ENCODE assay signal across 12 mouse cellular contexts in genomic region chr7:18963294-18963843, GRCm38 (mm10). TPM values are rescaled to one million over a fixed set of nuclear protein-coding genes. Genes with fewer than 3 reads are reported as not detected.
DNase-seq lines count a peak whose midpoint lies in the region; ATAC-seq and TF ChIP-seq lines count a peak whose summit lies in the region.
"Had no signal": no experiment of that assay in that cellular context is flagged by ENCODE, and none has a peak within 500 bp of the region (broad histone marks: within the 10 kb centered on the region; RNA-seq: fewer than 3 reads in every experiment).

No protein-coding gene starts in this region.

- H3K4me2 ChIP-seq in kidney, embryonic 16.5 days (replicated peaks; ENCODE audit: low read depth, low read length), result peak overlapping the region; percentile 44
- H3K4me2 ChIP-seq in embryonic facial prominence, embryonic 13.5 days, result peak overlapping the region; percentile 34; the same call in 1 of the 2 replicates
- peak overlapping the region; percentile 51 for H3K4me2 ChIP-seq in hindbrain, embryonic 12.5 days (replicated peaks)
- H3K4me2 ChIP-seq in midbrain, embryonic 16.5 days (ENCODE audit: low read length), result peak overlapping the region; percentile 44; the same call in 1 of the 2 replicates

- 2% methylated on average over 19 of the region's 19 CpGs for WGBS in kidney, embryonic 16.5 days
- WGBS in kidney, adult 2 months, result 10% methylated on average over 19 of the region's 19 CpGs
- WGBS in embryonic facial prominence, embryonic 13.5 days, result under 1% methylated on average over 19 of the region's 19 CpGs
- WGBS in hindbrain, embryonic 12.5 days, result 2% methylated on average over 19 of the region's 19 CpGs
- 3% methylated on average over 19 of the region's 19 CpGs for WGBS in midbrain, embryonic 16.5 days

- peaks cover 80% of the 10 kb centered on the region for H3K27me3 ChIP-seq in kidney, embryonic 16.5 days (ENCODE audit: insufficient read depth, low read length)
- no peaks in the 10 kb centered on the region for H3K27me3 ChIP-seq in kidney, adult 2 months (replicated peaks; ENCODE audit: control insufficient read depth, insufficient read depth, low read length)
- H3K27me3 ChIP-seq in embryonic facial prominence, embryonic 13.5 days, result peaks cover 93% of the 10 kb centered on the region
- peaks cover 28% of the 10 kb centered on the region for H3K27me3 ChIP-seq in hindbrain, embryonic 12.5 days
- H3K27me3 ChIP-seq in midbrain, embryonic 16.5 days (ENCODE audit: control insufficient read depth, insufficient read depth, low read depth, low read length), result no peaks in the 10 kb centered on the region

- no peak for DNase-seq in kidney, adult 2 months
- DNase-seq in spleen, postnatal 4 days (ENCODE audit: low spot score in 2 of 2), result no peak
- DNase-seq: kidney, postnatal 36 days; liver, postnatal 0 days had no signal

- H3K27ac ChIP-seq in kidney, embryonic 16.5 days (ENCODE audit: low read length), result no peak overlapping the region
- no peak overlapping the region for H3K27ac ChIP-seq in kidney, adult 2 months (ENCODE audit: insufficient read depth, low read depth, low read length)
- H3K27ac ChIP-seq in embryonic facial prominence, embryonic 13.5 days, result no peak overlapping the region
- no peak overlapping the region for H3K27ac ChIP-seq in hindbrain, embryonic 12.5 days
- no peak overlapping the region for H3K27ac ChIP-seq in midbrain, embryonic 16.5 days (ENCODE audit: low read length)
- H3K27ac ChIP-seq: stomach, embryonic 15.5 days had no signal

- H3K4me3 ChIP-seq in kidney, embryonic 16.5 days (ENCODE audit: low read length), result no peak overlapping the region
- H3K4me3 ChIP-seq in kidney, adult 2 months (ENCODE audit: insufficient read depth, low read depth, low read length), result no peak overlapping the region
- no peak overlapping the region; the same call in 1 of the 2 replicates for H3K4me3 ChIP-seq in embryonic facial prominence, embryonic 13.5 days
- H3K4me3 ChIP-seq in hindbrain, embryonic 12.5 days, result peak overlapping the region; percentile 27
- no peak overlapping the region for H3K4me3 ChIP-seq in midbrain, embryonic 16.5 days (ENCODE audit: low read depth, low read length)

- H3K36me3 ChIP-seq in kidney, embryonic 16.5 days (ENCODE audit: insufficient read depth, low read length), result no peaks in the 10 kb centered on the region
- H3K36me3 ChIP-seq in kidney, adult 2 months (ENCODE audit: control insufficient read depth, insufficient read depth, low read length), result no peaks in the 10 kb centered on the region
- H3K36me3 ChIP-seq in embryonic facial prominence, embryonic 13.5 days, result no peaks in the 10 kb centered on the region
- no peaks in the 10 kb centered on the region for H3K36me3 ChIP-seq in hindbrain, embryonic 12.5 days
- H3K36me3 ChIP-seq in midbrain, embryonic 16.5 days (ENCODE audit: control insufficient read depth, insufficient read depth, low read length), result peaks cover 3% of the 10 kb centered on the region; the same call in 1 of the 2 replicates
- H3K36me3 ChIP-seq: stomach, embryonic 15.5 days had no signal

- H3K9ac ChIP-seq in kidney, embryonic 16.5 days (replicated peaks; ENCODE audit: low read length), result no peak overlapping the region
- no peak overlapping the region for H3K9ac ChIP-seq in embryonic facial prominence, embryonic 13.5 days
- no peak overlapping the region for H3K9ac ChIP-seq in hindbrain, embryonic 12.5 days
- H3K9ac ChIP-seq in midbrain, embryonic 16.5 days (ENCODE audit: low read depth, low read length), result no peak overlapping the region
- H3K9ac ChIP-seq: liver, postnatal 0 days; stomach, embryonic 15.5 days had no signal

- no peak for ATAC-seq in kidney, embryonic 16.5 days (ENCODE audit: low FRiP score, low TSS enrichment)
- no peak for ATAC-seq in embryonic facial prominence, embryonic 13.5 days (ENCODE audit: insufficient number of reproducible peaks, insufficient read depth, low FRiP score, low TSS enrichment, low read depth)
- 0 out of 2 replicates have a peak, but pooled peaks have one; percentile 3 for ATAC-seq in hindbrain, embryonic 12.5 days (ENCODE audit: low FRiP score)
- ATAC-seq in midbrain, embryonic 16.5 days, result no peak
- ATAC-seq in CD4-positive, CD25-positive, alpha-beta regulatory T cell, adult 4 months, result no peak
- ATAC-seq: activated CD4-positive, CD25-positive, alpha-beta regulatory T cell, adult 4 months; liver, postnatal 0 days had no signal

- TF ChIP-seq CTCF in kidney, adult 2 months (conservative IDR thresholded peaks at IDR 0.05; ENCODE audit: insufficient read depth, insufficient read length, low read depth, low read length), result no peak

- H3K4me1 ChIP-seq in kidney, embryonic 16.5 days (ENCODE audit: insufficient read depth, low read length), result peaks cover 21% of the 10 kb centered on the region
- H3K4me1 ChIP-seq in kidney, adult 2 months (ENCODE audit: control insufficient read depth, insufficient read depth, low read length), result no peaks in the 10 kb centered on the region
- peaks cover 14% of the 10 kb centered on the region for H3K4me1 ChIP-seq in embryonic facial prominence, embryonic 13.5 days
- H3K4me1 ChIP-seq in hindbrain, embryonic 12.5 days, result peaks cover 58% of the 10 kb centered on the region
- H3K4me1 ChIP-seq in midbrain, embryonic 16.5 days (ENCODE audit: control insufficient read depth, insufficient read depth, low read length), result peaks cover 23% of the 10 kb centered on the region

- no peak for TF ChIP-seq POLR2A in kidney, adult 2 months (IDR thresholded peaks at IDR 0.05; ENCODE audit: low read depth, low read length)

- no peaks in the 10 kb centered on the region for H3K9me3 ChIP-seq in kidney, embryonic 16.5 days (ENCODE audit: low read length)
- H3K9me3 ChIP-seq in embryonic facial prominence, embryonic 13.5 days, result no peaks in the 10 kb centered on the region
- no peaks in the 10 kb centered on the region for H3K9me3 ChIP-seq in hindbrain, embryonic 12.5 days (replicated peaks)
- H3K9me3 ChIP-seq in midbrain, embryonic 16.5 days (replicated peaks; ENCODE audit: control insufficient read depth, low read length, poor library complexity, severe bottlenecking), result no peaks in the 10 kb centered on the region
- H3K9me3 ChIP-seq: stomach, embryonic 15.5 days had no signal

RNA-seq across cellular contexts. Expression of gene Nanos2, which starts 23.8 kb away (rescaled TPM):
- polyA plus RNA-seq in kidney, embryonic 16.5 days (2015; fragmentation: Nextera tagmentation; extraction: Ambion mirVana), result not detected in 2 replicates
- polyA plus RNA-seq in kidney, adult 2 months (2012; rRNA removed), result not detected in 2 replicates
- not detected in 2 replicates for polyA plus RNA-seq in embryonic facial prominence, embryonic 13.5 days (2015; fragmentation: Nextera tagmentation; extraction: Ambion mirVana)
- 0.29 and 0.37 TPM in 2 replicates for polyA plus RNA-seq in hindbrain, embryonic 12.5 days (2016; fragmentation: Nextera tagmentation; extraction: Ambion mirVana)
- 0.52 and 0.79 TPM in 2 replicates for polyA plus RNA-seq in midbrain, embryonic 16.5 days (2015; fragmentation: Nextera tagmentation; extraction: Ambion mirVana)
- polyA plus RNA-seq in CD4-positive, CD25-positive, alpha-beta regulatory T cell, adult 4 months (2017; shearing (Covaris generic)), result not detected
- polyA plus RNA-seq: heart, embryonic 16.5 days; liver, postnatal 0 days; stomach, embryonic 15.5 days had no signal

RNA-seq across cellular contexts. Expression of gene Mypop, which starts 27.7 kb away (rescaled TPM):
- 3.3 and 4.0 TPM in 2 replicates for polyA plus RNA-seq in kidney, embryonic 16.5 days (2015; fragmentation: Nextera tagmentation; extraction: Ambion mirVana)
- polyA plus RNA-seq in kidney, adult 2 months (2012; rRNA removed), result 7.6 and 8.7 TPM in 2 replicates
- polyA plus RNA-seq in embryonic facial prominence, embryonic 13.5 days (2015; fragmentation: Nextera tagmentation; extraction: Ambion mirVana), result 6.0 and 6.7 TPM in 2 replicates
- 6.8 and 6.9 TPM in 2 replicates for polyA plus RNA-seq in hindbrain, embryonic 12.5 days (2016; fragmentation: Nextera tagmentation; extraction: Ambion mirVana)
- polyA plus RNA-seq in midbrain, embryonic 16.5 days (2015; fragmentation: Nextera tagmentation; extraction: Ambion mirVana), result 3.9 and 5.1 TPM in 2 replicates
- polyA plus RNA-seq in CD4-positive, CD25-positive, alpha-beta regulatory T cell, adult 4 months (2017; shearing (Covaris generic)), result 1 to 10 TPM; 1.7 to 3.0 TPM

RNA-seq across cellular contexts. Expression of gene Nova2, which starts 37.7 kb away (rescaled TPM):
- polyA plus RNA-seq in kidney, embryonic 16.5 days (2015; fragmentation: Nextera tagmentation; extraction: Ambion mirVana), result 0.67 and 0.77 TPM in 2 replicates
- polyA plus RNA-seq in kidney, adult 2 months (2012; rRNA removed), result 0.80 and 1.1 TPM in 2 replicates
- 0.62 and 0.65 TPM in 2 replicates for polyA plus RNA-seq in embryonic facial prominence, embryonic 13.5 days (2015; fragmentation: Nextera tagmentation; extraction: Ambion mirVana)
- polyA plus RNA-seq in hindbrain, embryonic 12.5 days (2016; fragmentation: Nextera tagmentation; extraction: Ambion mirVana), result 11.2 and 12.5 TPM in 2 replicates
- polyA plus RNA-seq in midbrain, embryonic 16.5 days (2015; fragmentation: Nextera tagmentation; extraction: Ambion mirVana), result 11.9 and 14.3 TPM in 2 replicates
- not detected for polyA plus RNA-seq in CD4-positive, CD25-positive, alpha-beta regulatory T cell, adult 4 months (2017; shearing (Covaris generic))
- polyA plus RNA-seq: activated CD4-positive, CD25-positive, alpha-beta regulatory T cell, adult 4 months had no signal

RNA-seq across cellular contexts. Expression of gene Irf2bp1, which starts 40.5 kb away (rescaled TPM):
- polyA plus RNA-seq in kidney, embryonic 16.5 days (2015; fragmentation: Nextera tagmentation; extraction: Ambion mirVana), result 21.4 and 23.5 TPM in 2 replicates
- polyA plus RNA-seq in kidney, adult 2 months (2012; rRNA removed), result 18.1 and 21.1 TPM in 2 replicates
- polyA plus RNA-seq in embryonic facial prominence, embryonic 13.5 days (2015; fragmentation: Nextera tagmentation; extraction: Ambion mirVana), result 30.1 and 33.2 TPM in 2 replicates
- 44.0 and 47.4 TPM in 2 replicates for polyA plus RNA-seq in hindbrain, embryonic 12.5 days (2016; fragmentation: Nextera tagmentation; extraction: Ambion mirVana)
- 26.0 and 26.7 TPM in 2 replicates for polyA plus RNA-seq in midbrain, embryonic 16.5 days (2015; fragmentation: Nextera tagmentation; extraction: Ambion mirVana)
- polyA plus RNA-seq in CD4-positive, CD25-positive, alpha-beta regulatory T cell, adult 4 months (2017; shearing (Covaris generic)), result 1 to 10 TPM; 2.0 to 2.4 TPM

RNA-seq across cellular contexts. Expression of gene Ccdc61, which starts 53.2 kb away (rescaled TPM):
- 30.8 and 31.7 TPM in 2 replicates for polyA plus RNA-seq in kidney, embryonic 16.5 days (2015; fragmentation: Nextera tagmentation; extraction: Ambion mirVana)
- 19.8 and 21.3 TPM in 2 replicates for polyA plus RNA-seq in kidney, adult 2 months (2012; rRNA removed)
- polyA plus RNA-seq in embryonic facial prominence, embryonic 13.5 days (2015; fragmentation: Nextera tagmentation; extraction: Ambion mirVana), result 26.3 and 35.6 TPM in 2 replicates
- 28.8 and 31.9 TPM in 2 replicates for polyA plus RNA-seq in hindbrain, embryonic 12.5 days (2016; fragmentation: Nextera tagmentation; extraction: Ambion mirVana)
- 24.7 and 31.2 TPM in 2 replicates for polyA plus RNA-seq in midbrain, embryonic 16.5 days (2015; fragmentation: Nextera tagmentation; extraction: Ambion mirVana)
- 1 to 10 TPM; 7.6 to 8.9 TPM for polyA plus RNA-seq in CD4-positive, CD25-positive, alpha-beta regulatory T cell, adult 4 months (2017; shearing (Covaris generic))
